Mouse (Mus musculus): ENCODE results near the gene Rab17. TPM values are rescaled to one million over a fixed set of nuclear protein-coding genes. Genes with fewer than 3 reads are reported as not detected.

The Rab17 gene
- polyA plus RNA-seq, 1 experiment from 2014 or later = 1.3 TPM

GRCm38 (mm10) chr1:90981346-90981745 is 11.9 kb upstream of the Rab17 start:
- WGBS = 65% methylated on average over 3 of the region's 3 CpGs
- no peak for ATAC-seq (ENCODE audit: insufficient number of reproducible peaks, insufficient read depth, low FRiP score, low TSS enrichment, low read depth)
- H3K36me3 ChIP-seq = no peaks in the 10 kb centered on the region
- no peak overlapping the region for H3K9ac ChIP-seq
- no peaks in the 10 kb centered on the region for H3K27me3 ChIP-seq
- no peak overlapping the region for H3K4me2 ChIP-seq
- H3K4me3 ChIP-seq = no peak overlapping the region
- no peaks in the 10 kb centered on the region for H3K9me3 ChIP-seq
- H3K27ac ChIP-seq = no peak overlapping the region
- 0 out of 2 replicates have a peak, but pooled peaks cover 3% of the 10 kb centered on the region for H3K4me1 ChIP-seq

GRCm38 (mm10) chr1:90980638-90981330 is 11.3 kb upstream of the Rab17 start:
- Histone ChIP-seq H3K36me3 (no peaks in the 10 kb centered on the region), H3K4me3 (no peak overlapping the region), H3K9me3 (no peaks in the 10 kb centered on the region), H3K9ac (no peak overlapping the region), H3K27ac (no peak overlapping the region), H3K4me1 (0 out of 2 replicates have a peak, but pooled peaks cover 3% of the 10 kb centered on the region), H3K4me2 (no peak overlapping the region), H3K27me3 (no peaks in the 10 kb centered on the region)
- 55% methylated on average over 10 of the region's 10 CpGs for WGBS
- ATAC-seq (ENCODE audit: insufficient number of reproducible peaks, insufficient read depth, low FRiP score, low TSS enrichment, low read depth) = no peak

- ATAC-seq (ENCODE audit: insufficient number of reproducible peaks, insufficient read depth, low FRiP score, low TSS enrichment, low read depth) = no peak
- Histone ChIP-seq H3K36me3 (no peaks in the 10 kb centered on the region), H3K27me3 (peaks cover 3% of the 10 kb centered on the region; the same call in 1 of the 2 replicates), H3K9me3 (no peaks in the 10 kb centered on the region), H3K9ac (no peak overlapping the region), H3K4me1 (peaks cover 32% of the 10 kb centered on the region), H3K4me2 (no peak overlapping the region), H3K27ac (no peak overlapping the region), H3K4me3 (no peak overlapping the region)
- WGBS = 77% methylated on average over 4 of the region's 4 CpGs
These were observed 6.5 kb upstream of the Rab17 start for GRCm38 (mm10) chr1:90975960-90976359.

- H3K27me3 ChIP-seq = peaks cover 3% of the 10 kb centered on the region; the same call in 1 of the 2 replicates
- no peaks in the 10 kb centered on the region for H3K9me3 ChIP-seq
- H3K9ac ChIP-seq = peak overlapping the region; percentile 46
- H3K27ac ChIP-seq = no peak overlapping the region
- no peaks in the 10 kb centered on the region for H3K36me3 ChIP-seq
- 16% methylated on average over 12 of the region's 12 CpGs for WGBS
- no peak for ATAC-seq (ENCODE audit: insufficient number of reproducible peaks, insufficient read depth, low FRiP score, low TSS enrichment, low read depth)
- H3K4me2 ChIP-seq = peak overlapping the region; percentile 32
- H3K4me1 ChIP-seq = peaks cover 29% of the 10 kb centered on the region
- no peak overlapping the region for H3K4me3 ChIP-seq
These were observed 5.6 kb upstream of the Rab17 start for GRCm38 (mm10) chr1:90974906-90975649.

- WGBS = 90% methylated on average over 2 of the region's 2 CpGs
- ATAC-seq (ENCODE audit: insufficient number of reproducible peaks, insufficient read depth, low FRiP score, low TSS enrichment, low read depth) = no peak
These were observed 4.1 kb upstream of the Rab17 start for GRCm38 (mm10) chr1:90973574-90973911.

GRCm38 (mm10) chr1:90972911-90973573 is 3.6 kb upstream of the Rab17 start:
- H3K4me2 ChIP-seq = peak overlapping the region; percentile 26
- H3K4me1 ChIP-seq = peaks cover 45% of the 10 kb centered on the region
- WGBS = 10% methylated on average over 9 of the region's 9 CpGs
- peak overlapping the region; percentile 56 for H3K9ac ChIP-seq
- H3K27me3 ChIP-seq = peaks cover 3% of the 10 kb centered on the region; the same call in 1 of the 2 replicates
- H3K4me3 ChIP-seq = no peak overlapping the region
- ATAC-seq (ENCODE audit: insufficient number of reproducible peaks, insufficient read depth, low FRiP score, low TSS enrichment, low read depth) = peak; percentile 23; the same call in 1 of the 2 replicates
- no peaks in the 10 kb centered on the region for H3K9me3 ChIP-seq
- 0 out of 2 replicates have a peak overlapping the region, but pooled peaks have one; percentile 44 for H3K27ac ChIP-seq
- no peaks in the 10 kb centered on the region for H3K36me3 ChIP-seq

More at GRCm38 (mm10) chr1:90973574-90973911, 4.1 kb upstream of the Rab17 start:
- no peaks in the 10 kb centered on the region for H3K9me3 ChIP-seq
- no peaks in the 10 kb centered on the region for H3K36me3 ChIP-seq
- H3K4me1 ChIP-seq = peaks cover 44% of the 10 kb centered on the region
- peaks cover 3% of the 10 kb centered on the region; the same call in 1 of the 2 replicates for H3K27me3 ChIP-seq
- H3K27ac ChIP-seq = no peak overlapping the region
- no peak overlapping the region for H3K4me3 ChIP-seq
- H3K4me2 ChIP-seq = peak overlapping the region; percentile 26; the same call in 1 of the 2 replicates
- H3K9ac ChIP-seq = peak overlapping the region; percentile 56

GRCm38 (mm10) chr1:90969881-90970390 is 475 bp upstream of the Rab17 start:
- Histone ChIP-seq H3K36me3 (no peaks in the 10 kb centered on the region), H3K4me1 (peaks cover 51% of the 10 kb centered on the region), H3K27ac (no peak overlapping the region; the same call in 1 of the 2 replicates), H3K4me2 (0 out of 2 replicates have a peak overlapping the region, but pooled peaks have one; percentile 36), H3K27me3 (peaks cover 3% of the 10 kb centered on the region; the same call in 1 of the 2 replicates), H3K4me3 (no peak overlapping the region), H3K9me3 (no peaks in the 10 kb centered on the region), H3K9ac (no peak overlapping the region)
- WGBS = 72% methylated on average over 10 of the region's 10 CpGs
- ATAC-seq (ENCODE audit: insufficient number of reproducible peaks, insufficient read depth, low FRiP score, low TSS enrichment, low read depth) = no peak

GRCm38 (mm10) chr1:90968649-90969048 is 812 bp downstream of the Rab17 start:
- peaks cover 48% of the 10 kb centered on the region for H3K4me1 ChIP-seq
- WGBS = 82% methylated on average over 4 of the region's 4 CpGs
- H3K9ac ChIP-seq = no peak overlapping the region
- H3K9me3 ChIP-seq = no peaks in the 10 kb centered on the region
- no peak for ATAC-seq (ENCODE audit: insufficient number of reproducible peaks, insufficient read depth, low FRiP score, low TSS enrichment, low read depth)
- no peak overlapping the region for H3K4me3 ChIP-seq
- no peak overlapping the region for H3K4me2 ChIP-seq
- no peaks in the 10 kb centered on the region for H3K36me3 ChIP-seq
- no peak overlapping the region for H3K27ac ChIP-seq
- H3K27me3 ChIP-seq = peaks cover 3% of the 10 kb centered on the region; the same call in 1 of the 2 replicates

GRCm38 (mm10) chr1:90967583-90967982 is 1.9 kb downstream of the Rab17 start:
- H3K4me3 ChIP-seq = no peak overlapping the region
- peaks cover 3% of the 10 kb centered on the region; the same call in 1 of the 2 replicates for H3K27me3 ChIP-seq
- ATAC-seq (ENCODE audit: insufficient number of reproducible peaks, insufficient read depth, low FRiP score, low TSS enrichment, low read depth) = no peak
- H3K9ac ChIP-seq = no peak overlapping the region; the same call in 1 of the 2 replicates
- H3K9me3 ChIP-seq = no peaks in the 10 kb centered on the region
- no peak overlapping the region for H3K4me2 ChIP-seq
- H3K36me3 ChIP-seq = no peaks in the 10 kb centered on the region
- 75% methylated on average over 7 of the region's 7 CpGs for WGBS
- H3K27ac ChIP-seq = no peak overlapping the region
- peaks cover 47% of the 10 kb centered on the region for H3K4me1 ChIP-seq

- Histone ChIP-seq H3K4me1 (peaks cover 21% of the 10 kb centered on the region), H3K36me3 (no peaks in the 10 kb centered on the region), H3K27ac (no peak overlapping the region), H3K9me3 (no peaks in the 10 kb centered on the region), H3K4me2 (no peak overlapping the region), H3K27me3 (peaks cover 25% of the 10 kb centered on the region), H3K9ac (0 out of 2 replicates have a peak overlapping the region, but pooled peaks have one; percentile 21), H3K4me3 (no peak overlapping the region)
- peak; percentile 63 for ATAC-seq (ENCODE audit: insufficient number of reproducible peaks, insufficient read depth, low FRiP score, low TSS enrichment, low read depth)
- 10% methylated on average over 3 of the region's 3 CpGs for WGBS
These were observed 6.5 kb downstream of the Rab17 start for GRCm38 (mm10) chr1:90962994-90963393.

- Histone ChIP-seq H3K4me2 (no peak overlapping the region), H3K27ac (no peak overlapping the region), H3K36me3 (no peaks in the 10 kb centered on the region), H3K4me3 (no peak overlapping the region), H3K4me1 (peaks cover 16% of the 10 kb centered on the region), H3K27me3 (peaks cover 25% of the 10 kb centered on the region), H3K9me3 (no peaks in the 10 kb centered on the region), H3K9ac (no peak overlapping the region)
- 38% methylated on average over 4 of the region's 4 CpGs for WGBS
- ATAC-seq (ENCODE audit: insufficient number of reproducible peaks, insufficient read depth, low FRiP score, low TSS enrichment, low read depth) = no peak
These were observed 6.9 kb downstream of the Rab17 start for GRCm38 (mm10) chr1:90962526-90962925.

Data from embryonic facial prominence, embryonic 13.5 days (tissue).